ENCODE assay signal across 10 mouse cellular contexts in genomic region chr11:88523511-88523910, GRCm38 (mm10).
DNase-seq lines count a peak whose midpoint lies in the region; ATAC-seq and TF ChIP-seq lines count a peak whose summit lies in the region.
"Had no signal": no experiment of that assay in that cellular context is flagged by ENCODE, and none has a peak within 500 bp of the region (broad histone marks: within the 10 kb centered on the region; RNA-seq: fewer than 3 reads in every experiment).

No protein-coding gene starts in this region.

- ATAC-seq in forebrain, embryonic 13.5 days, result no peak
- ATAC-seq in neural tube, embryonic 14.5 days (ENCODE audit: low read depth), result no peak

- WGBS in kidney, adult 2 months, result 77% methylated on average over 6 of the region's 6 CpGs
- WGBS in forebrain, embryonic 13.5 days, result 75% methylated on average over 6 of the region's 6 CpGs
- 55% methylated on average over 6 of the region's 6 CpGs for WGBS in neural tube, embryonic 14.5 days

- H3K36me3 ChIP-seq in kidney, adult 2 months (ENCODE audit: control insufficient read depth, insufficient read depth, low read length), result no peaks in the 10 kb centered on the region
- H3K36me3 ChIP-seq in forebrain, embryonic 13.5 days (ENCODE audit: poor library complexity, severe bottlenecking), result no peaks in the 10 kb centered on the region
- no peaks in the 10 kb centered on the region for H3K36me3 ChIP-seq in neural tube, embryonic 14.5 days (ENCODE audit: control insufficient read depth, insufficient read depth, low read length)
- H3K36me3 ChIP-seq: limb, embryonic 13.5 days had no signal

- H3K9ac ChIP-seq in forebrain, embryonic 13.5 days, result no peak overlapping the region
- no peak overlapping the region for H3K9ac ChIP-seq in neural tube, embryonic 14.5 days (replicated peaks; ENCODE audit: low read depth, low read length)
- H3K9ac ChIP-seq: limb, embryonic 13.5 days had no signal

- H3K27ac ChIP-seq in kidney, adult 2 months (ENCODE audit: insufficient read depth, low read depth, low read length), result peak overlapping the region; percentile 59; the same call in 1 of the 2 replicates
- 0 out of 2 replicates have a peak overlapping the region, but pooled peaks have one; percentile 85 for H3K27ac ChIP-seq in forebrain, embryonic 13.5 days
- H3K27ac ChIP-seq in neural tube, embryonic 14.5 days (ENCODE audit: low read depth, low read length), result peak overlapping the region; percentile 65; the same call in 1 of the 2 replicates

- H3K9me3 ChIP-seq in forebrain, embryonic 13.5 days (replicated peaks), result no peaks in the 10 kb centered on the region
- H3K9me3 ChIP-seq in neural tube, embryonic 14.5 days (ENCODE audit: control insufficient read depth, low read length), result no peaks in the 10 kb centered on the region
- H3K9me3 ChIP-seq: limb, embryonic 13.5 days had no signal

- H3K4me2 ChIP-seq in forebrain, embryonic 13.5 days, result no peak overlapping the region
- no peak overlapping the region for H3K4me2 ChIP-seq in neural tube, embryonic 14.5 days (ENCODE audit: low read depth, low read length)
- H3K4me2 ChIP-seq: limb, embryonic 13.5 days had no signal

- no peak overlapping the region for H3K4me3 ChIP-seq in kidney, adult 2 months (ENCODE audit: insufficient read depth, low read depth, low read length)
- no peak overlapping the region for H3K4me3 ChIP-seq in forebrain, embryonic 13.5 days
- no peak overlapping the region for H3K4me3 ChIP-seq in neural tube, embryonic 14.5 days (ENCODE audit: low read depth, low read length)
- H3K4me3 ChIP-seq: limb, embryonic 13.5 days had no signal

- H3K4me1 ChIP-seq in kidney, adult 2 months (ENCODE audit: control insufficient read depth, insufficient read depth, low read length), result peaks cover 32% of the 10 kb centered on the region
- peaks cover 83% of the 10 kb centered on the region for H3K4me1 ChIP-seq in forebrain, embryonic 13.5 days
- H3K4me1 ChIP-seq in neural tube, embryonic 14.5 days (ENCODE audit: control insufficient read depth, insufficient read depth, low read length), result peaks cover 60% of the 10 kb centered on the region

- no peak for DNase-seq in kidney, adult 2 months
- no peak for DNase-seq in kidney, postnatal 14 days
- peak; percentile 55 for DNase-seq in retina, postnatal 1 day
- DNase-seq in retina, embryonic 14.5 days (ENCODE audit: low spot score), result no peak
- no peak for DNase-seq in gastrocnemius, postnatal 10 days
- DNase-seq in left cerebral cortex, adult 9 months (ENCODE audit: low spot score in 2 of 2), result no peak
- DNase-seq: embryo, embryonic 11 days had no signal

- TF ChIP-seq POLR2A in kidney, adult 2 months (IDR thresholded peaks at IDR 0.05; ENCODE audit: low read depth, low read length), result no peak

- H3K27me3 ChIP-seq in kidney, adult 2 months (replicated peaks; ENCODE audit: control insufficient read depth, insufficient read depth, low read length), result no peaks in the 10 kb centered on the region
- H3K27me3 ChIP-seq in forebrain, embryonic 13.5 days, result no peaks in the 10 kb centered on the region
- no peaks in the 10 kb centered on the region for H3K27me3 ChIP-seq in neural tube, embryonic 14.5 days (ENCODE audit: control insufficient read depth, insufficient read depth, low read length)
- H3K27me3 ChIP-seq: limb, embryonic 13.5 days had no signal

- no peak for TF ChIP-seq CTCF in kidney, adult 2 months (conservative IDR thresholded peaks at IDR 0.05; ENCODE audit: insufficient read depth, insufficient read length, low read depth, low read length)
